Mouse (Mus musculus) heart, adult 11 months (tissue): ENCODE data around the gene Srsf3.
A peak's percentile ranks its signal among the peaks of the same experiment; 100 is the strongest.
"Not testable (repeated sequence)": the region's sequence is repeated elsewhere in the genome, so short reads cannot be mapped to it uniquely, and the experiment has no call there.

ENCODE experiments used
- DNase-seq: peaks from one replicate; pipeline ENCODE4 v3.0.0; 2022

The Srsf3 gene

DNA sequence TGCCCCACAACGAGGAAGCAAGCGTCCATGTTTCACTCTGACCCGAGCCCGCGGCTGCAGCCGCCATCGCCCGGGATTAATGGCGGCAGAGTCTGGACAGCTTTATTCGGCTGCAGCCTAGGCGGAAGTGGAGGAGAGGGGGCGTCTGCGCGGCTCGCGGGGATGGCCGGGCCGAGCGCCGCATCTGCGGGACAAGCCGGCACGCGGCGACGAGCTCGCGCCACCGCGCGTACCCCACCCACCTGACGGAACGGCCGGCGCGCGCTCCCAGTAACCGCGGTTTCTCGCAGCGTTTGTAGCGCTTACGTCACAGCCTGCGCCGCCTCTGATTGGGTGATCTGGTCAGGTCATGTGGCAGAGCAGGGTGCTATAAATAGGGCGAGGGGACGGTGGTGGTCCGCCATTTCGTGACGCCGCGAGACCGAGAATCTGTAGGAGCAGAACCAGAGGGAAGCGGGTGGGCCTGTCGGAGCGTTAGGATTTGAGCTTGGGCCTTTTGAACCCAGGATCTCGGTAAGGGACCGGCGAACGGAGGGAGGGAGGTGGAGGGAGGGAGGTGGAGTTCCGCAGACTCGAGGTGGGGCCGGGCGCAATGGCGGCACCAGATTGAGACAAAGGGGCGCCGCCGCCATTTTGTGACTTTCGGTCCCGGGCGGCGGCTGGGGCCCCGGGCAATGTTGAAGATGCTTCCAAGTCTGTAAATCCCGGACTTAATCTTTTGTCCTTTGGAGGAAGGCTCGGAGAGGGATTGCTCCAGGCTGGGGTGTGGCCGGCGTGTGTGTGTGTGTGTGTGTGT is at the start of gene Srsf3:
Srsf3 (plus strand) TSS at position 355 of the 796 bp plus-strand sequence.
- DNase-seq: peak; percentile 100

DNA sequence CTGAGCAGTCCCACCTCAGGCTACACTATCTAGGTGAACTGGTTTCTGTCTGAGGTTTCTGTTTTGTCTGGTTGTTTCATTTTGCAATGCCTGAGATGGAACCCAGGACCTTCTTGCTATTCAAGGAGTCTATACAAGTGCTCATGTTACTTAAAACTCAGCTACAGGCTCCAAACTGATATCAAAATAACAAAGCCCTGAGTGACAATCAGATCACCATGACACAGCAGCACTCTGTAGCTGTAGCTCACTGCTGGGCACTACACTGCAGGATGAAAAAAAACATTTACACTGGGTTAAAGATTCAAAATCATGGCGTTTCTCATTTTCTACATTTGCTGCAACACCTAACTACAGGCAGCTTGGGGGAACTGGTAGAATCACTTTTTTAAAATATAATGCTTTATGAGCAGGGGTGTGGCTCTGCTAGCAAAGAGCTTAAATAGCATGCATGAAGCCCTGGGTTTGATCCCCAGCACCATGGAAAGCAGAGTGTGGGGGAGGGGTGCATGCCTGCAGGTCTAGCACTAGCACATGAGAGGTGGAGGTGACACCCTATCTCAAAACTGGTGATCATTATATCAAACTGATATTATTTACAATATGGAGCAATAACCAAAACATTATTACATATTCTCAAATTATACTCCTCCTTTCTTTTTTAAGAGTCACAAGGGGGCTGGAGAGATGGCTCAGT is 47.6 kb upstream of the Srsf3 start:
- no peak for DNase-seq

DNA sequence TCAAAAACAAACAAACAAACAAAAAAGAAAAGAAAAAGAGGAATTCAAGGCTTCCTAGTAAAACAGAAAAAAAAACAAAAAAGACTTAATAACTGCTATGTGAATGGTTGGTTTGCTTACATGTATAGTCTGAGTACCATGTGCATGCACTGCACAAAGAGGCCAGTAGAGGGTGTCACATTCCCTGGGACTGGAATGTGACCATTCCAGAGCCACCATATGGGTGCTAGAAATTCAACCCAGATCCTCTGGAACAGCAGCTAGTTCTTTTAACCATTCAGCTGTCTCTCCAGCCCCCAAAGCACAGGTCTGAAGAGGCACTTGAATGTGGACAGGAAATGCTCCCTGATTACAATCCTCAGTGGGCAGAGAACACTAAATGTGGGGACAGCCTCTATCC is 45.6 kb upstream of the Srsf3 start:
- no peak for DNase-seq

DNA sequence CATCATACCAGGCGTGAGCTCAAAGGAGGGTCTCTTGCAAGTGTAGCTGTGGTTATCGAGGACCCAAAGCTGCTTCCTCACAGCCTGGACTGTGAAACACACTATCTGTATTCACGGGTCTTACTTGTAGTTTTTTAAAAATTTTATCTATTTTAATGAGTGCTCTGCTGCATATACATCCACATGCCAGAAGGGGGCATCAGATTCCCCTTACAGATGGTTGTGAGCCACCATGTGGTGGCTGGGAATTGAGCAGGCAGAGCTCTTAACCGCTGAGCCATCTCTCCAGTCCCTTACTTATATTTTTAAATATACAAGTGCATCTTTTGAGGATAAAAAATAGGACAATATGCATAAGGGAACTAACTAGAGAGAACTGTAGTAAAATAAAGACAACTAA is 44.7 kb upstream of the Srsf3 start:
- DNase-seq: peak; percentile 89

DNA sequence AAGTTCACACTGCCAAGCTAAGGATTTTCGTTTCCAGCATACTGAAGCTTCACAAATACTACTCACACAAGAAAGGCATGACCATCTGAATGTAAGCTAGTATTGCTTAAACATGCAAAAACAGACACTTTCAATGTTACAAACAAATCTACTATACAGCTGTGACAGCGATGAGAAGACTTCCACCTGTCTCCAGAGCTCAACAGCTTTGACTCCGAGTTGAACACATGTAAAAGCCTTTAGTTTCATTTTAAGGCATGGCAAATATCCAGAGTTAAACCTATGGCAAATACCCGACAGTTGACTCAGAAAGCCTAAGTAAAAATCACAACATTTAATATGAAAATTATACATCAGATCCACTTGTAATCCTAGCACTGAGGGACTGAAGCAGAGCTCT is 44.1 kb upstream of the Srsf3 start:
- DNase-seq: no peak

DNA sequence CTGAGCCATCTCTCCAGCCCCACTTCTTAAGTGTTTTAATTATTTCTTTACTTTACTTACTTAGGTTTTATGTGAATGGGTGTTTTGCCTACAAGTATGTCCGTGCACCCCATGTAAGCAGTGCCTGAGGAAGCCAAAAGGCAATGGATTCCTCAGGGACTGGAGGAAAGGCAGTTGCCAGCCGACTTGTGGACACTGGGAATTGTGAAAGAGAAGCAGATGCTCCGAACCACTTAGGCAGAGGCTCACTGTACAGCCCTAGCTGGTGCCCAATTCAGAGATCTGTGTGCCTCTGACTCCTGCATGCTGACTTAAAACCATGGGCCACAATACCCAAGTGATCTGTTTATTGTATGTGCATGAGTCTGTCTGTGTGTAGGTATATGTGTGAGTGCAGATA is 43.4 kb upstream of the Srsf3 start:
- peak; percentile 89 for DNase-seq

DNA sequence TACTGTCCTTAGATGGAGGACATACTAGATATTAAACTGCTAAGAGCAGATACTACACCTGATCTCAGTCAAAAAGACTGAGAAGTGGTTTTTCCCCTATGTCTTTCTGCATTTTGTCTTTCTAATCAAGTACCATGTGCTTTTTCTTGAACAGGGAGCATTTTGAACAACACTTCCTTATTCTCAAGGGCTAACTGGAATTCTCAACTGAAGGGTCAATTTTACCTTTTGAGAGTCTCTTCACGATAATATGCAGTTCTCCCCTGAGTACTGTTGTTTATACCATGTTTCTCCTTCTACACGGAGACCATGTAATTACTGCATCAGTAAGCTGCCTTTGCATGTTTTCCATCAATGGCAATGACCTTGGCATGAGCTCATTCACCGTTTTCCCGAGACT is 42.4 kb upstream of the Srsf3 start:
- no peak for DNase-seq

DNA sequence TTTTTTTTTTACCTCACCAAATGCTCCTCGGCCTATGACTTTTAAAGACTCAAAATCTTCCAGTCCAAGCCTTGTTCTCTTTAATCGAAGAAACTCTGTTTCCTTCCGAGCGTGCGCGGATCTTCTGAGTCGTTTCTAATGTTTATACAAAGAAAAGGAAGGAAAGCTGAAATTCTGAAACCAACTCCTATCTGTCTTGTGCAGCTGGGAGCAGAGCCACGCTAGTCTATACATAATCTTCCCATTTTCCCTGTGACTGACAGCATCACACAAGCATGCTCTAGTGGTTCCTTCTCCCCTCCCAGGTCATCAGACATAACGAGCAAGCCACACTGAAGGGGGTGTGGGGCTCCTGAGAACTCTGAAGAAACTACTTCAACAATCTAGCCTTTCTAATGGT is 41.1 kb upstream of the Srsf3 start:
- no peak for DNase-seq

DNA sequence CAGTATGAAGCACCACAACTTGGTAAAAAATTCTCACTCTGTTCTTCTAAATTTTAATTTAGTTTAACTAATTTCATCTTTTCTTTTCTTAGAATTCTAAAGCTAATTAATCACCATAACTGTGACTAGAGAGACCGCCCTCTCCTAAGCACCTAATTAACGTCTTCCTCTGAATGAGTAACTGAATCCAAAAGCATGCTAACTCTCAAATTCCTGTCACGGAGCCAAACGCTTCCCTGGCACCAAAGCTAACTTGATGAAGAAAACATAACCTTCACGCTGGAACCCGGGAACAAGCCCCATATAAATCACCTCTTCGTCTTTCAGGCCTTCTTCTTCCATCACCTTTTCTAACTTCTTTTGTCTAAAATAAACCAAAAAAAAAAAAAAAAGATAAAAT is 40.3 kb upstream of the Srsf3 start:
- no peak for DNase-seq

DNA sequence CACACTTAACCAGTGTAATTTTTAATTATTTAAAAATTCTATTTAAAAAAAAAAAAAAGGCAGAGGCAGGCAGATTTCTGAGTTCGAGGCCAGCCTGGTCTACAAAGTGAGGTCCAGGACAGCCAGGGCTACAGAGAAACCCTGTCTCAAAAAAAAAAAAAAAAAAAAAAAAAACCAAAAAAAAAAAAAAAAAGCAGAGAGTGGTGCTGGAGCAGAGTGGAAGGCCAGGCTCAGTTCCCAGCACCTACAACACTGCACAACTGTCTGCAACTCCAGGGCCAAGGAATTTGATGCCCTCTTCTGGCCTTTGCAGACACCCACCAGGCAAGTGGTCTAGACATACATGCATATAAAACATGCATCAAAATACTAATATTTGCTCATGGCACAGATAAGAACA is 39.4 kb upstream of the Srsf3 start:
- DNase-seq: not testable (repeated sequence)

DNA sequence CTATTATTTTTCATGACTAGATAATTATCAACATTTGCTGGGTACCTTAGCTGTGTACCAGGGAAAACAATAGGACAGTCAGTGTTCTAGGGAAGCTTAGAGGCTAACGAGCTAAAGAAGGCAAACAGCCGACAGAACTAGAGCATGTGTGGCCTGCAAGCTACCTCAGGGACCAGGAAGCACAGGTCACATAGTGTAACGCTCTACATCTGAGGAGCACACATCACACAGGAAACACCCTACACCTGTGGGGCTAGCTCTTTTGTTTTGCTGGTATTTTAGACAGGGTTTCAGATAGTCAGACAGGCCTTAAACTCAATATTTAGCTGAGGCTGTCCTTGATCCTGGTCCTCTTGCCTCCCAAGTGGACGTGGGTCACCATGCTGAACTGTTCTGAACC is 37.8 kb upstream of the Srsf3 start:
- no peak for DNase-seq

DNA sequence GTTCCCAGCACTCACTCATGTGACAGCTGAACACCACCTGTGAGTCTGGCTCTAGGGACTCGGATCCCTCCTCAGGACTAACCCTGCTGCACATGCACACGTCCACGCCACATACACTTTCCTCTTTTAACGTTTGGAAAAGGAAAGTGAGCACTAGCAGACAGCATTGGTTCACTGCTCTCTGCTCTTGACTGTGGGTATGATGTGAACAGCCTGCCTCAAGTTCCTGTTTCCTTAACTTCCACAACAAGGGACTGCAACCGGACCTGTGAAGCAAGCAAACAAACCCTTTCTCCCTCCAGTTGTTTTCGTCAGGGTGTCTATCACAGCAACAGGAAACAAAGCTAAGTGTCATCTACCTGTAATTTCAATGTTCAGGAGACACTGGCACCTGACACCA is 32.0 kb upstream of the Srsf3 start:
- DNase-seq: peak; percentile 83

DNA sequence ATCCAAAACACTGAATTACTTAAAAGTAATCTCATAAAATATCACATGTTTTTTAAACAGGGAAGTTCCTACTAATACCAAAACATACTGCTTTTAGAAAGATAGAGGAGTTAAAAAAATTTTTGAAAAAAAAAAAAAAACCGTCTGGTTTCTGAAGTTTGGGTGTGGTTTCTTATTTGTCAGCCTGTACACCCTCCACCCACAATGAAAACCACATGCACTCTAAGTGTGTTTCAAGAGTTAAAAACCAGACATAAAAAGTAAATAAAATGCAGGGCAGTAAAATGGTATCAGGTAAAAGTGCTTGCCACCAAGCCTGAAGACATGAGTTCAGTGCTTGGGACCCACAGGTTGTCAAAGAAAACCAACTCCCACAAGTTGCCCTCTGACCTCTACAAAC is 28.7 kb upstream of the Srsf3 start:
- DNase-seq: no peak

DNA sequence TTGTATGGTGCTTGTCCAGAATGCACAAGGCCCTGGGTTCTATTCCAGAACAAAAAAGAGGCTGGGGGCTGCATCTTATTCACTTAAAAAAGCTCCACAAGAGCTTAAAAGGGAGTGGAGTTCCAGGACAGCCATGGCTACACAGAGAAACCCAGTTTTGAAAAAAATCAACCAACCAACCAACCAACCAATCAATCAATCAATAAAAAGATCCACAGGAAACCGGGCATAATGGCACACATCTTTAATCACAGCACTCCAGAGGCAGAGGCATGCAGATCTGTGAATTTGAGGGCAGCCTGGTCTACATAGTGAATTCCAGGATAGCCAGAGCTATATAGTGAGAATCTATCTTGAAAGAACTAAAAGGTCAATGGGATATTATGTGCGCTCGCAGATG is 27.4 kb upstream of the Srsf3 start:
- DNase-seq: peak; percentile 55

DNA sequence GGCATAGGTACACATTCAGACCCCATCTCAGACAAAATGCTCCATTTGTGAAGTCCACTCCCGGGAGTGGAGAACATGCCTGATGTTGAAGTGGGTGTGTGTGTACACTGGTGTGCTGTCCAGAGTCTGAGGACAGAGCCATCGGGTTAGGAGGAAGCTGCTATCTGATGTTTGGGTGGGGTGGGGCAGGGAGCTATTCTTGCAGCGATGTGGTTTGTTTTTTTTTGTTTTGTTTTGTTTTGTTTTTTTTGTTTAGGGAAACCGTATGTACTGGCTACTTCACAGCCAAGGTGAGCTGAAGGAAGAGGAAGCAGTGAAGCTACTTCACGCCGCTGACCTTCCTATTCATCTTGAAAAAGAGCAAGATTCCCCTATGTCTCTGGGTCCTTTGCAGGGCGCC is 25.6 kb upstream of the Srsf3 start:
- peak; percentile 92 for DNase-seq

DNA sequence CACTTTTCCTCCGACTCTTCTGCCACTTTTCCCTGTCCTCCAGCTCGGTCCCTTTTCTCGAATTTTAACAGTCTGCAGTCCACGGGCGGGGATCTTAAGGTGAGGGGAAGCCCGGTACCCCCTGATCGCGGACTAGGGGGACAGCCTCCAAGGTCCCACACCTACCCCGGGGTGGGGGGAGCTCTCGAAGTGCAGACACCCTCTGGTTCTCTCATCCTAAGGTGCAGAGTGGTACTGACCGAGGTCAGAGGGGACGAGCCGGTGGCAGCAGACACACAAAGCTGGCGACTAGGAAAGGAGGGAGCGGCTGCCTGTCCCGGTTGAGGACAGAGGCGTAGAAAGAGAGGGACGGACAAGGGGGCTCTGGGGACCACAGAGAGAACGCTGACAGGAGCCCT is 25.2 kb upstream of the Srsf3 start:
- peak; percentile 97 for DNase-seq

DNA sequence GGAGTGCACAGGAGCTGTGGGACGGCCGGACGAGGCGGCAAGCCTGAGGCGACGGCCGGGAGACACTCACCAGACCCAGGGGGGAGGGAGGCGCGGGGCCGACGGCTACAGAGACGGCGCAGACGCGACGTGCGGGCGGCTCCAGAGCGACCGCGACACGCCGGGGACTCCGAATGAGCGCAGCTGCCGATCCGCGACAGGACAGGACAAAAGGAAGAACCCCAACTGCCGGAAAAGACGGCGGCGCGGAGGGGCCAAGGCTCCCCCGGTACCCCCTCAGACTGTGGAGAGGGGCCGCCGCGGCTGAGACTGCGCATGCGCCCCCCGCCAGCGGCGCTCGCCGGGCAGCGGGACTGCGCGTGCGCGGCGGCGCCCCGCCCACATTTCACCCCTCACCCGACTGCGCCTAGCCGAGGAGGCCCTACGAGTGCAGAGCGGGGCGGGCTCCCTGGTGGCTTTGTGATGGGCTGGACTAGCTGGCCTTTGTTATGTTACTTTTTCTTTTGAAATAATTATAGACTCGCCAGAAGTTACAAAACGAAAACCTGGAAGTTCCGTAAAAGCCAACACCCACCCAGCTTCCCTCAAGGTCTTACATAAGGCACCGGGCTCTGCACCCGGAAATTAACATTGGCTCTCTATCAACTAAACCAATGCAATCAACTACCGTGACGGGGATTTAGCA is 24.6 kb upstream of the Srsf3 start, which contains the start of gene Stk38:
Stk38 (minus strand) TSS at position 355 of the 685 bp plus-strand sequence.
- peak; percentile 100 for DNase-seq

DNA sequence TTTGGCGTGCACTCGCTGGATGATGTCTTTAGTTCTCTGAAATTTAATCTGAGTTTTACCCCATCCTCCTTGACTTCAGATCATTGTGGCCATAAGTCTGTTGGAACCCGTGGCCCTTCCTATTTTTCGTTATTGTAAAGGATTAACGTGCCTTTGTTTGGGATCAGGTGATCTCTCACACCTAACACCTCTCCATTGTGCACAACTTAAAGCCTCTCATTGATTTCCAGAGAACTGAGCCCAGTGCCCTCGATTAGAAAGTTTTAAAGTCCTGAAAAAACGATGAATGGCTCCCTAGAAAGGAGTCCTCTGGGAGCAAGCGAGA is 24.1 kb upstream of the Srsf3 start:
- DNase-seq: no peak

DNA sequence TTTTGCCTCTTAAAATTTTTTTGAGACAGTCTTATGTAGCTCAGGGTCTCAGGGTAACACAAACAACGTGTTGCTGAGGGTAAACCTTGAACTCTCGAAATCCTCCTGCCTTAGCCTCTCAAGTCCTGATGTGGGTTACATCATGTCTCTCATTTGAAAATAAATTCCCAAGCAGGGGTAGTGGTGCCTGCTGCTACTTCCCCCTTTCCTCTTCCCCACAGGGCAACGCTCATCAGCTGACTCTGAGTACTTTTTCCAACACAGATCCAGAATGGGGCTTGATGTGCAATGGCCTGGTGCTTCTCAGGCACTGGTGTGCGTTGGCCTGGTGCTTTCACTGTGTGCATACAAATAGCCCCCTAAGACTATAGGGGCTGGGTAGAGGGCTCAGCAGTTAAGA is 23.2 kb upstream of the Srsf3 start:
- peak; percentile 94 for DNase-seq

DNA sequence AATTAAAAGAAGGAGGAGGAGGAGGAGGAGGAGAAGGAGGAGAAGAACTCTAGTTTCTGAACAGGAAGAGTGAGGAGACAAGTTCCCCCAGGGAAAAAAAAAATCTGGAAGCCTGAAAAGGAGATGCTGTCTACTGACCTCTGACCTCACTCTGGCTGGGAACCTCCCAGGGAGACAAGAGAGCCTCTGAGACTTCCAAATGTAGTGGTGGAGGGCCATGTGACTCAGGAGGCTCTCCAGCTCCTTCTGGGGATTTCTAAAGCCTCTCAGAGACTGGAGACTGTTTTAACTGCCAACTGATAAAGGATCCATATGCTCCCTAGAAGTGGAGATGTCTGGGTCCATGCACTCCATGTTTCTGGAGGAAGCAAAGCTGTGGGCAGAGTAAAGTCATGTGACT is 18.2 kb upstream of the Srsf3 start:
- DNase-seq: peak; percentile 97

DNA sequence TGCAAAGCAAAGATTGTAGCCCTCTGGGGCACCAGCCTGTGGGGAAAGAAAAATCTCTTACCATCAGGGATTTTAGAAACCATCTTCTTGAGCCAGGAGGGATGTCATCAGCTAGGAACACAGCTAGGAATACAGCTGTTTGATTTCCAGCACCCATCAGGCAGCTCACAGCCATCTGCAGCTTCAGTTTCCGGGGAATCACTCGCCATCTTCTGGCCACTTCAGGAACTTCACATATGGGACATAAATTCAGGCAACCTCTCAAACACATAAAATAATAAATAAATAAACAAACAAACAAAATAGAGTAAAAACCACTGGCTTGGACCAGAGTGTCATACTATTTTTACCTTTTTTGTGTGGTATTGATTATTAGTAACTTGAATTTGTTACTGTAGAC is 16.8 kb upstream of the Srsf3 start:
- peak; percentile 89 for DNase-seq

DNA sequence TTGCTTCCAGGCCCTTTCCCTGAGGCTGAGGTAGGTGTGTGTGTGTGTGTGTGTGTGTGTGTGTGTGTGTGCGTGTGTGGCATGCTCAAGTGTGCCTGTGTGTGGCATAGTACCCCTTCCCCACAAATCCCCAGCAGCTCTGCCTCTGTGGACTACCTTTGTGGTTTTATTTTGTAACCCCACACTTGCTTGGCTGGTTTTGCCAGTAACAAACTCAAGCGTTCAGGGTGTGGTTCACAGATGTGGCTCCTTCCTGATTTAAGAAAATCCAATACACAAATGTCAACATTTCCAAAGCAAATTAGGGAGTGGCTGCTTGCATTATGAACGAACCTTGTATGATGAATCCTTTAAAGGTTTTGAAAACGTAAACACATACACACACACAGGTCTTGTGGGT is 15.7 kb upstream of the Srsf3 start:
- no peak for DNase-seq

DNA sequence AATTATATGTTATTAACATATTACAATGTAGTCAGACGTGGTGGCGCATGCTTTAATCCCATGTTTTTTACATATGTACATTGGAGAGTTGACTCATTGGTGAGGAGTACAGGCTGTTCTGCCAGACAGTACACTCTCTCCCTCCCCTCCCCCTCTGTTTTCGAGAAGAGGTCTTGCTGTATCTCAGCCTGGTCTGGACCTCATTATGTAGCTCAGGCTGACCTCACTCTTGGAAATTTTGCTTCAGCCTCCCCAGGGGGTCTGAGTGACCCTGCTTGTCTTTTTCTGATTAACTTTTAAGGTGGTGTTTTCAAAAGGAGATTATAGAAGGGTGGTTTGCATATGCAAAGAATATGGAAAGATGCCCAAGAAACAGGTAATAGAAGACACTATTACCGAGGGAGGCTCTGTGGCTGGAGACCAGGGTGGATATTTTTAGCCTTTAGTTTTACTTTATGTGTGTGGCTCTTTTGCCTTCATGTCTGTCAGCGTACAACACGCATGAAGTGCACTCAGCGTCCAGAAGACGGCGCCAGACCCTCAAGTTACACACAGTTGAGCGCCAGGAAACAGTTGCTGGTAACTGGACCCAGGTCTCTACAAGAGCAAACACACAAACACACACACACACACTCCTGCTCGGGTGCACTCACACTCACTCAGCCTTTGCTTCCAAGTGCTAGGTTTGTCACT is 14.0 kb upstream of the Srsf3 start:
- DNase-seq: peak; percentile 98

DNA sequence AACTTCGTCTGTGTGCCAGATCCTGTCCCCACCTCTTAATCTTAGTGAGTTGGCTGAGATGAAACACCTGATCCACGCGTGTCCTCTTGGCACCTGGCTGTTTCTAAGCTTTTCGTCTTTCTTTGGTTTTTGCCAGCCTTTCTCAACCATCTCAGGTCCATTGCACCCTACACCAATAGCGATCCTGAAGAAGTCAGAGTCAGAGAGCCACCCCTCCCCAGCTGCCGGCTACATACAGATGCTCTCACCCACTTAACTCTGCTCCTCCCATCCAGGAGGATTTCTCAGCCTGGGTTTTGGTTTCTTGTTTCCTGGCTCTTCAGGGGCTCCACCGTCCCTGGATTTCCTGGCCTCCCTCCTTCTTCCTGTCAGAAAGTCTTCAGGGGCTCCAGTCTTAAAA is 13.0 kb upstream of the Srsf3 start:
- peak; percentile 92 for DNase-seq
